Mouse (Mus musculus) gastrocnemius, postnatal 36 days (tissue): ENCODE data around the gene Lonp2. TPM values are rescaled to one million over a fixed set of nuclear protein-coding genes. Genes with fewer than 3 reads are reported as not detected.
A peak's percentile ranks its signal among the peaks of the same experiment; 100 is the strongest.

Source experiments
- DNase-seq, 2 experiments: peaks; one replicate each; pipeline ENCODE4 v3.0.0; 2022
- intact Hi-C: fragments of 180-260 bp; cut with DNase I; formaldehyde crosslinking; loops from one replicate; pipeline ENCODE4 v1.15.1; 2025
- total RNA-seq, 2 experiments: library from RNA; stranded (reverse); gene quantifications; 2 replicates each; pipeline ENCODE4 v1.2.3; 2021

Lonp2 gene
- total RNA-seq, 2 experiments from 2014 or later: 46.8 to 48.9 TPM

GRCm38 (mm10) chr8:86744313-86745220 is 120.7 kb downstream of the Lonp2 start:
- intact Hi-C loops: no loop called here
- DNase-seq: no peak

DNA sequence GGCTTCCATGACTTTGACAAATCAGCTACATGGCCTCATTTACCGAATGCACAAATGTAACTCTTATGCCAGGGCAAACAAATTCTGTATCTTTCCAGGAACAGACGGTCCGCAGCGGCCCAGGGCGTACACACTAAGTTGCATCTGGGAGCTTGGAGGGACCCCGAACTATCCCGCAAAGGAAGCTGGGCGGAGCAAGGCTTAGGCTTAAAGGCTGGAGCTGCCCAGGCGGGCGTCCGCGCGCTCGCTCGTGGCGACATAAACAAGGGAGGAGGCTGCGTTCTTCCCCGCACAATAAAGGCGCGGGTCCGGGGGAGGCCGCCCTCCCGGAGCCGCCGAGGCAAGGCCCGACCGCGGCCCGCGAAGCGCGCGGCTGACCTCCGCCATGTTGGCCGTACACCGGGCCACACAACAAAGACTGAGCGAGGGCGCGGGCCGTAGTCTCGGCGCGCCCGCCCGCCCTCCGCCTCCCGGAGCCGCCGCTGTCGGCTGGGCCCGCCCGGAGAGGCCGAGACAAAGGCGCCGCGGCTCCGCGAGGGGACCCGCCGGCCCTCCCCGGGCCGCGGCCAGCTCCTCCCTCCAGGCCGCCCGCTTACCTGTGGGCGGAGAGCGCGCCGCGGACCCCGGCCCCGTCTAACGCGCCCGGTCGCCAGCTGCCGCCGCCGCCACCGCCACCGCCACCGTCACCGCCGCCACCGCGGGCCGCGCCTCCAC is 121.5 kb downstream of the Lonp2 start, which contains the start of the genes Gm10638 and Siah1a:
Gene Gm10638, plus strand, starts transcription at position 479 of the 714 bp plus-strand sequence.
Gene Siah1a, minus strand, starts transcription at position 714 of the 714 bp plus-strand sequence.
- intact Hi-C loops: no loop called here
- DNase-seq: peak; percentile 48 to 73

GRCm38 (mm10) chr8:86745935-86746441 is 122.1 kb downstream of the Lonp2 start:
- peak; percentile 94 for DNase-seq
- intact Hi-C loops: no loop called here

GRCm38 (mm10) chr8:86746511-86746910 is 122.7 kb downstream of the Lonp2 start:
- intact Hi-C loops: no loop called here
- DNase-seq: no peak

GRCm38 (mm10) chr8:86749842-86750241 is 126.0 kb downstream of the Lonp2 start:
- DNase-seq: no peak
- intact Hi-C loops: loop anchor here (5.0 kb wide), 1 partner anchor 42 kb away; no protein-coding TSS in a partner anchor

DNA sequence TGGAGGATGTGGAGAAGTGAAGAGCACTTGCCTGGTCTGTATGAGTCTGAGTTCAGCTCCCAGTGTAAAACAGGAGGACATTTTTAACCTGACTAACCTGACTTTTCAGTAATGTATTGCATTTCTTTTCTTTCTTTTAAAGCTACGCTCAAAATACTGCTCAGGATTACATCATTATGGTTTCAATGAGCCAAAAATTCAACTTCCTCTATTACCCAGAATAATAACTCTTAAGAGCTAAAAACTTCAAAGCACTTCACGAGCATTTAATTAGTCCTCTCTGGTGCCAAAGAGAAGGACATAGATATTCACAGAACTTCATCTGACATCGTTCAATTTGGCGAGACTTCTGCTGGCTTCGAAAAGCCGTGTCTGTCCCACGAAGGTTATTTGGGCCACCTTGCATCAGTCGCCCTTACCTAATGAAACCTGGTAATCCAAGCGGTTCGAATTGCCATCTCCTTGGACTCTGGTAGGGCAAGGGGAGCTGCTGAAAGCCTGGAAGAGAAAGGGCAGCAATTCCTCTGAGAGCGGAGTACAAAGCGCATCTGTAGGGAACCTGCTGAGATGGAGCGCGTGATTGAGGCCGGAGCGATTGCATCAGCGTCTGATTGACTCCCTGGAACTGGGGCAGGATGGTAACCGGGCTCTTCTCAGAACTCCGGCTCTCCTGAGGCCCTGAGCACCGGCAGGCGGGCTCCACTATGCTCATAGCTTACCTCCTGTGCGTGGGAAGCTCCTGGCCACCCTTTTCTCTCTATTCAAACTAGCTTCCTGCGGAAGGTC is 133.3 kb downstream of the Lonp2 start:
- intact Hi-C loops: no loop called here
- DNase-seq: no peak

GRCm38 (mm10) chr8:86758651-86759050 is 134.8 kb downstream of the Lonp2 start:
- no peak for DNase-seq
- intact Hi-C loops: no loop called here

GRCm38 (mm10) chr8:86759090-86759491 is 135.2 kb downstream of the Lonp2 start:
- no peak for DNase-seq
- intact Hi-C loops: no loop called here

- no peak for DNase-seq
- intact Hi-C loops: no loop called here
Measured at GRCm38 (mm10) chr8:86760746-86761145, 136.9 kb downstream of the Lonp2 start.

- intact Hi-C loops: no loop called here
Measured at GRCm38 (mm10) chr8:86762806-86763205, 139.0 kb downstream of the Lonp2 start.

DNA sequence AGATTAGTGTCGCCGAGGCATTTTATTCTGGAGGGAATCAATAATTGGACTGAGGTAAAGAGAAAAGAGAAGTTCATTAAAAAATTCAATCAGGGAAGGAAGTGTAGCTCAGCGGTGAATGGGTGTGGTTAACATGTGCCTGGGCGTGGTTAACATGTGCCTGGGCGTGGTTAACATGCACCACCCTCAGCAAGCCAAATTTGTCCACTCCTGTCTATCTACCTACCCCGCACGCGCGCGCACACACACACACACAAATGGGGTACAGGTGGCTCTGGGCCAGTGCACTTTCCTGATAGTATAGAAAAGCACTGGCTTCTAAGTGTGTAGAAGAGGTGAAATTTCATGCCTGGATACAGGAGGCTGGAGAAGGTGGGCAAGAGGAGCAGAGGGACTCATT is 141.3 kb downstream of the Lonp2 start:
- intact Hi-C loops: no loop called here
- no peak for DNase-seq

More at GRCm38 (mm10) chr8:86762806-86763205, 139.0 kb downstream of the Lonp2 start:
- DNase-seq: no peak

DNA sequence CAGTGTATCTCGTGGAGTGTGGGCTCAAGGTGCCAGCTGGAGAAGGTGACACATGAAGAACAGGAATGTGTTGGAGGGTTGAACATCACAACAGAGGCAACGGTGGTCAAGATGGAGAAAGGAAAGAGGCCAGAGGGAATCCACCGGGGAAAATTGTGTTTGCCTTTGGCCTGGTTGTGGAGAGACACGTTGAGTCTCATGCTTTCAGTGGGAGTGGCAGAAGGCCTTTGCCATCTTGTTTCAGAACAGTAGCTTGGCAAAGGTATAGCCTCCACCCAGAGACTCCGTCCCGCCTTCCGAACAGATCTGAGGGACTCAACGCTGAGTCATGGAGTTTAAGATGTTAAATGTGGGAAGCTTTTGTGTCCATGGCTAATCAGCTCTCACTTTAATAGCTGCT is 141.8 kb downstream of the Lonp2 start:
- no peak for DNase-seq
- intact Hi-C loops: no loop called here

GRCm38 (mm10) chr8:86766548-86767211 is 142.8 kb downstream of the Lonp2 start:
- intact Hi-C loops: no loop called here
- no peak for DNase-seq

- intact Hi-C loops: no loop called here
- DNase-seq: peak; percentile 39 to 57
Measured at GRCm38 (mm10) chr8:86768499-86768898, 144.7 kb downstream of the Lonp2 start.

DNA sequence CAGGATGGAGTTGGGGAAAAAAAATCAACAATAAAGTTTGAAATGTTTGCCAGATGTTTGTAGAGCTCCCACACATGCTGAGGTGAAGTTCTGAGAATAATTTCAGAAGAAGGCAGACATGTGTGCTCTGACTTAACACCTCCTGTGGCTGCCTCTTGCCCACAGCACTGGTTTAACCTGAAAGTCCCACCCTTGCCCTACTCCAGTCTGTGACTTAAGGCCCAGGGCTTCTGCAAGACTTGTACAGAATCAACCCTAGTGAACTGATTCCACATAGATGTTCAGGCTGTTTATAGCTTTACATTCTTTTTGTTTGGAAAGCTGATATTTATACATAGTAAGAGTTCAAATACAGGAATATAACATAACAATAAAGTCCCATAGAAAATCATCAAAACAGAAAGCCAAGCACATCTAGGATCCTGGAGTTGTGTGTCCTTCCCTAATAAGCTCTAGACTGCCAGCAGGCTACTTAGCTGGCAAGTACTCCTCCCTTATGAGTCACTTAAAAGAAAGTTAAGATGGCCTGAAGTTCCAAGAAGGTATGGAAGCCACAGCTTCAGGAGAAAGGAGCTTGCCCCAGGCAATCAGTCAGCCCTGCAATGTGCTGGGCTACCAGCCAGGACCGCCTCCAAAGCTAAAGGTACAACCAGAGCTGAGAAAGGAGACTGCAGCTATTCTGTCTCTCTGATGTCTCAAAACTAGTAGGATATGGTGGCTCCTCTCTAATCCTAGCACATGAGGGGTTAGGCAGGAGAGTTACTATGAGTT is 146.3 kb downstream of the Lonp2 start:
- intact Hi-C loops: no loop called here
- DNase-seq: no peak
